Mouse (Mus musculus): ENCODE measurements at regions not wholly inside any gene's neighbourhood (a gene's known extent, or its start where the extent isn't known, plus 50 kb on each side); places are given as distances from the start of the nearest gene placed in this dataset.

- DNase-seq (ENCODE audit: low spot score), result no peak
- intact Hi-C loops (cut with DNase I), result no loop called here
Measured at GRCm38 (mm10) chr2:169065166-169065698, 109.8 kb upstream of the Zfp64 start.

GRCm38 (mm10) chr2:169061520-169061919, 106.1 kb upstream of the Zfp64 start:
- intact Hi-C loops (cut with DNase I), result loop anchor here (1.0 to 5.0 kb wide), 3 partner anchors 47 to 1040 kb away; no protein-coding TSS in a partner anchor
- peak; percentile 30 for DNase-seq (ENCODE audit: low spot score)

- DNase-seq (ENCODE audit: low spot score), result no peak
- intact Hi-C loops (cut with DNase I), result loop anchor here (5.0 kb wide), 1 partner anchor 787 kb away; no protein-coding TSS in a partner anchor
Measured at GRCm38 (mm10) chr2:169060495-169060894, 105.1 kb upstream of the Zfp64 start.

- no peak for DNase-seq (ENCODE audit: low spot score)
- intact Hi-C loops (cut with DNase I), result no loop called here
Measured at GRCm38 (mm10) chr2:169057831-169058230, 102.4 kb upstream of the Zfp64 start.

GRCm38 (mm10) chr2:169049947-169050346, 94.6 kb upstream of the Zfp64 start:
- DNase-seq (ENCODE audit: low spot score), result no peak
- intact Hi-C loops (cut with DNase I), result no loop called here

GRCm38 (mm10) chr2:169041748-169042147, 86.4 kb upstream of the Zfp64 start:
- no peak for DNase-seq (ENCODE audit: low spot score)
- intact Hi-C loops (cut with DNase I), result no loop called here

- intact Hi-C loops (cut with DNase I), result no loop called here
- no peak for DNase-seq (ENCODE audit: low spot score)
Measured at GRCm38 (mm10) chr2:169037975-169038374, 82.6 kb upstream of the Zfp64 start.

GRCm38 (mm10) chr2:169037519-169037918, 82.1 kb upstream of the Zfp64 start:
- DNase-seq (ENCODE audit: low spot score), result no peak
- intact Hi-C loops (cut with DNase I), result no loop called here

GRCm38 (mm10) chr2:169035315-169035714, 79.9 kb upstream of the Zfp64 start:
- no peak for DNase-seq (ENCODE audit: low spot score)

GRCm38 (mm10) chr2:169033997-169034396, 78.6 kb upstream of the Zfp64 start:
- intact Hi-C loops (cut with DNase I), result no loop called here
- no peak for DNase-seq (ENCODE audit: low spot score)

More at GRCm38 (mm10) chr2:169035315-169035714, 79.9 kb upstream of the Zfp64 start:
- intact Hi-C loops (cut with DNase I), result no loop called here

- intact Hi-C loops (cut with DNase I), result no loop called here
Measured at GRCm38 (mm10) chr2:169033181-169033580, 77.8 kb upstream of the Zfp64 start.

GRCm38 (mm10) chr2:169028531-169029114, 73.2 kb upstream of the Zfp64 start:
- DNase-seq (ENCODE audit: low spot score), result no peak
- intact Hi-C loops (cut with DNase I), result no loop called here

More at GRCm38 (mm10) chr2:169033181-169033580, 77.8 kb upstream of the Zfp64 start:
- no peak for DNase-seq (ENCODE audit: low spot score)

- DNase-seq (ENCODE audit: low spot score), result no peak
- intact Hi-C loops (cut with DNase I), result no loop called here
Measured at GRCm38 (mm10) chr2:169019037-169019436, 63.6 kb upstream of the Zfp64 start.

GRCm38 (mm10) chr2:169010271-169010670, 54.9 kb upstream of the Zfp64 start:
- no peak for DNase-seq (ENCODE audit: low spot score)
- intact Hi-C loops (cut with DNase I), result no loop called here

- intact Hi-C loops (cut with DNase I), result no loop called here
- DNase-seq (ENCODE audit: low spot score), result no peak
Measured at GRCm38 (mm10) chr2:169008756-169009155, 53.4 kb upstream of the Zfp64 start.

- DNase-seq (ENCODE audit: low spot score), result no peak
- intact Hi-C loops (cut with DNase I), result no loop called here
Measured at GRCm38 (mm10) chr2:169008333-169008732, 52.9 kb upstream of the Zfp64 start.

- no peak for DNase-seq (ENCODE audit: low spot score)
- intact Hi-C loops (cut with DNase I), result no loop called here
Measured at GRCm38 (mm10) chr2:169006549-169006948, 51.2 kb upstream of the Zfp64 start.

GRCm38 (mm10) chr2:169005810-169006209, 50.4 kb upstream of the Zfp64 start:
- intact Hi-C loops (cut with DNase I), result no loop called here

More at GRCm38 (mm10) chr2:169005810-169006209, 50.4 kb upstream of the Zfp64 start:
- no peak for DNase-seq (ENCODE audit: low spot score)

Data from heart, postnatal 25 days (tissue).